Mouse (Mus musculus): ENCODE measurements at regions not wholly inside any gene's neighbourhood (a gene's known extent, or its start where the extent isn't known, plus 50 kb on each side); places are given as distances from the start of the nearest gene placed in this dataset.

DNA sequence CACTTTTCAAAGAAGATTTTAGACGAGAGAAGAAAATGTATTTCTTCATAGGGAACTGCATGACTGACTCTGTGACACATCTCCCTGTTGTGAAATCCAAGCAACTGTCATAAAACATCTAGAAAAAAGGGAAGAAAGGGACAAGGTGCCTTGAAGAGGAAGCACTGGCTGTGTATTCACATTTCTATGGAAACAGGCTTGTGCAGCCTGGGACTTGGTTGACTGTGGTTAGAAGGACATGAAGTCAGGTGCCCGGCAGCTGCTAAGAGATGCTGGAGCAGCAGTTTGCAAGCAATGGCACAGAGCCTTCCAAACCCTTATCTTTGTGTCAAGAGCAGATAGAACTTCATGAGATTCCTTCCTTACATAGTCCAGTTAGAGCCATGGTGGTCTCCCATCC, 263.5 kb downstream of the Gm826 start:
- TF ChIP-seq ZC3H11A (IDR thresholded peaks at IDR 0.05; ENCODE audit: low read depth, low read length) (no peak), MAX (IDR thresholded peaks at IDR 0.05; ENCODE audit: low read length) (no peak), POLR2AphosphoS2 (IDR thresholded peaks at IDR 0.05; ENCODE audit: low read depth, low read length) (no peak), CTCF (conservative IDR thresholded peaks at IDR 0.05 in 1 of 2, IDR thresholded peaks at IDR 0.05 in 1 of 2; ENCODE audit: low read depth in 2 of 2, low read length in 2 of 2) (no peak), USF2 (conservative IDR thresholded peaks at IDR 0.05; ENCODE audit: low read depth, low read length) (no peak), E2F4 (IDR thresholded peaks at IDR 0.05; ENCODE audit: insufficient replicate concordance, low read depth, low read length) (no peak), JUN (IDR thresholded peaks at IDR 0.05; ENCODE audit: insufficient read depth, low read depth, low read length) (no peak)
